Mouse (Mus musculus) spleen, adult 2 months (tissue): ENCODE data around the gene Aire. TPM values are rescaled to one million over a fixed set of nuclear protein-coding genes. Genes with fewer than 3 reads are reported as not detected.
A peak's percentile ranks its signal among the peaks of the same experiment; 100 is the strongest.

Experiments used
- DNase-seq, 2 experiments: peaks; one replicate each; pipeline versions ENCODE4 v3.0.0 to v3.0.0-alpha.2; 2012 to 2021; ENCODE audit warnings: low spot score in 2 of 2, low read depth in 1 of 2
- H3K27ac ChIP-seq: fragments of 200-500 bp; 2 replicates; pipeline ENCODE4 v1.5.1; 2012; ENCODE audit warnings: low read length, inconsistent platforms; ENCODE audit not compliant: insufficient read depth
- H3K27me3 ChIP-seq: fragments of 200-500 bp; 2 replicates; pipeline ENCODE4 v1.6.1; 2012; ENCODE audit warnings: mild to moderate bottlenecking, moderate library complexity, low read length, inconsistent platforms; ENCODE audit not compliant: control insufficient read depth, insufficient read depth
- H3K36me3 ChIP-seq: fragments of 200-500 bp; 2 replicates; pipeline ENCODE4 v1.6.1; 2012; ENCODE audit warnings: mild to moderate bottlenecking, low read length, inconsistent platforms; ENCODE audit not compliant: control insufficient read depth, insufficient read depth
- H3K4me1 ChIP-seq: fragments of 200-500 bp; 2 replicates; pipeline ENCODE4 v1.6.1; 2011; ENCODE audit warnings: inconsistent platforms; ENCODE audit not compliant: control insufficient read depth, insufficient read depth, insufficient read length
- H3K4me3 ChIP-seq: fragments of 200-500 bp; 2 replicates; pipeline ENCODE4 v1.5.1; 2011; ENCODE audit warnings: mild to moderate bottlenecking, inconsistent platforms; ENCODE audit not compliant: insufficient read depth, insufficient read length; ENCODE audit errors: extremely low read depth
- CTCF ChIP-seq: fragments of 200-500 bp; IDR thresholded peaks from 2 replicates; pipeline ENCODE4 v1.5.1; 2011; ENCODE audit warnings: mild to moderate bottlenecking, inconsistent platforms; ENCODE audit not compliant: insufficient read depth, insufficient read length, insufficient replicate concordance; ENCODE audit errors: extremely low read depth
- POLR2A ChIP-seq: fragments of 200-500 bp; IDR thresholded peaks from 2 replicates; pipeline ENCODE4 v1.6.1; 2011; ENCODE audit warnings: low read depth, low read length, inconsistent platforms
- WGBS: fragments of 180-500 bp; shearing (Covaris S2); methylation state at CpG from one replicate; pipeline ENCODE4 v1.1.7; 2018; 5-methylcytosine and 5-hydroxymethylcytosine counted together
- polyA plus RNA-seq: library from polyadenylated mRNA; depleted of rRNA; stranded (reverse); fragments of >200 nt; gene quantifications from 2 replicates; pipeline ENCODE4 v1.2.3, GENCODE M21; 2012; rRNA removed

Gene Aire
- polyA plus RNA-seq, 1 experiment: 4.0 TPM

DNA sequence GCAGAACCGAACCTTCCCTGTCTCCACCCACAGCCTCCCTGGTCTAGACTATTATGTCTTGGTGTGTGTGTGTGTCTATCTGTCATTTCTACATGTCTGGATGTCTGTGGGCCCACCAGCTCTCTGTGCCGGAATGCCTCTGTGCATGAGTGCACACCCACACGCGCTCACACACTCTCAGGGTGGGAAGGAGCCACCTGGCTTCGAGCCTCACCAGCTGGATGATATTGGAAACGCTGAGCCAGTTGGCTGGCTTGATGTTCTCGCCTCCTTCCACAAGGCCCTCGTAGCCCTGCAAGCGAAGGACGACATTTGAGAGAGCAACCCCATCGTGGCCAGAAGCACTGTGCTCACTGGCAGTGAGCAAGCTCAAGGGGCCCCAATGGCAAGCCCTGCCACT is 41.6 kb downstream of the Aire start:
- no peak for DNase-seq
- TF ChIP-seq CTCF (no peak), POLR2A (no peak)
- no peak overlapping the region for H3K4me3 ChIP-seq
- H3K27ac ChIP-seq: no peak overlapping the region
- no peaks in the 10 kb centered on the region for H3K27me3 ChIP-seq
- H3K4me1 ChIP-seq: no peaks in the 10 kb centered on the region
- WGBS: 96% methylated on average over 11 of the region's 11 CpGs
- peaks cover 28% of the 10 kb centered on the region for H3K36me3 ChIP-seq

DNA sequence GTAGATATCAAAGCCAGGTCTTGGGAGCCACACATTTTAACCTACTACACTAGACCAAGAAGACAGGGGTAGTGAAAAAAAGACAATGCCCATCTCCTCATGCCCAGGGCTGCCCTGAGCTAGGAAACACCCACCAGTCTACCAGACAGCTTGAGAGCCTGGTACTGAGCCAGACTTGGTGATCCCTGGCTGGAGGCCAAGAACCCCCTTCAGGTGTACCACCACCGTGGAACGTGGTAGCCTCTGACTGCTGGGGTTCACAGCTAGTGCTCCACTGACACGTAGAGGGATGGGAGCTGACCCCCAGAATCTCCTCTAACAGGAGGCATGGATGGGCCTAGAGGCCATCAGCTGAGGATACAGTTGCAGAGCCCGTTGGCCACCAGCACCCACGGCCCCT is 43.2 kb downstream of the Aire start:
- no peak overlapping the region for H3K27ac ChIP-seq
- peaks cover 29% of the 10 kb centered on the region for H3K36me3 ChIP-seq
- no peak overlapping the region for H3K4me3 ChIP-seq
- 96% methylated on average over 5 of the region's 5 CpGs for WGBS
- H3K27me3 ChIP-seq: no peaks in the 10 kb centered on the region
- H3K4me1 ChIP-seq: no peaks in the 10 kb centered on the region
- no peak for TF ChIP-seq CTCF
- no peak for TF ChIP-seq POLR2A
- DNase-seq: no peak

DNA sequence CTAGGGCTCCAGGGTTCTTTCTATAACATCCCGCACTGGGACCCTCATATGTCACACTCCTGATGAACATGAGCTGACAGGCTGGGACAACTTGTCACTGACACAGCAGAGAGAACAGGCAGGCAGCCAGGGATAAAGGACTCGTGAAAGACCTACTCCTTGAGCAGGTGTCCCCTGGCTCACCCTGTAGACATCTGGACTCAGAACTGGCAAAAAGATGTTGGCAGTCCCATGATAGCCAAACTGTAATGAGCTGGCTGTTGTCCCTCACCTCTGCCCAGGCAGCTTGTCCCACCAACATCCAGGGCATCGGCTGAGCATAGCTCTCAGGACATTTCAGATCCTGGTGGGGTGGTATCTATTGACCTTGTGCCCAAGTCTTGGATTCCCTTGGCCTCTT is 47.8 kb downstream of the Aire start:
- no peak overlapping the region for H3K27ac ChIP-seq
- H3K27me3 ChIP-seq: no peaks in the 10 kb centered on the region
- no peak for DNase-seq
- no peaks in the 10 kb centered on the region for H3K4me1 ChIP-seq
- H3K36me3 ChIP-seq: peaks cover 36% of the 10 kb centered on the region
- 94% methylated on average over 3 of the region's 3 CpGs for WGBS
- TF ChIP-seq POLR2A (no peak), CTCF (no peak)
- no peak overlapping the region for H3K4me3 ChIP-seq

GRCm38 (mm10) chr10:77985775-77986174 is 57.6 kb downstream of the Aire start:
- WGBS: 96% methylated on average over 5 of the region's 5 CpGs

GRCm38 (mm10) chr10:77984660-77985059 is 58.8 kb downstream of the Aire start:
- Histone ChIP-seq H3K36me3 (peaks cover 18% of the 10 kb centered on the region), H3K27ac (no peak overlapping the region), H3K27me3 (no peaks in the 10 kb centered on the region), H3K4me3 (no peak overlapping the region), H3K4me1 (peaks cover 2% of the 10 kb centered on the region; the same call in 1 of the 2 replicates)
- TF ChIP-seq POLR2A: no peak
- peak; percentile 80; the same call in 1 of the 2 replicates for TF ChIP-seq CTCF
- peak; percentile 64 to 66 for DNase-seq
- WGBS: 3% methylated on average over 4 of the region's 4 CpGs

More at GRCm38 (mm10) chr10:77985775-77986174, 57.6 kb downstream of the Aire start:
- TF ChIP-seq POLR2A (no peak), CTCF (no peak)
- Histone ChIP-seq H3K4me3 (no peak overlapping the region), H3K36me3 (peaks cover 26% of the 10 kb centered on the region), H3K27me3 (no peaks in the 10 kb centered on the region), H3K27ac (no peak overlapping the region), H3K4me1 (peaks cover 2% of the 10 kb centered on the region; the same call in 1 of the 2 replicates)
- DNase-seq: no peak

Other genes starting within 250 kb of the Aire start
- gene Gm9639, start 248.5 kb downstream of the Aire start, polyA plus RNA-seq: not detected in 2 replicates
- gene Gm19668, start 244.5 kb downstream of the Aire start, polyA plus RNA-seq: not detected in 2 replicates
- not detected in 2 replicates for gene Gm9507, start 231.8 kb downstream of the Aire start, polyA plus RNA-seq
- gene Gm2696, start 228.9 kb downstream of the Aire start, polyA plus RNA-seq: not detected in 2 replicates
- gene Krtap10-4, start 216.5 kb downstream of the Aire start, polyA plus RNA-seq: not detected in 2 replicates
- gene Krtap10-10, start 207.7 kb downstream of the Aire start, polyA plus RNA-seq: not detected in 2 replicates
- gene Gm36176, start 196.8 kb downstream of the Aire start, polyA plus RNA-seq: not detected in 2 replicates
- not detected in 2 replicates for gene Gm10318, start 190.8 kb downstream of the Aire start, polyA plus RNA-seq
- gene Gm3285, start 181.6 kb downstream of the Aire start, polyA plus RNA-seq: 0.09 TPM in 1 of 2 replicates, not detected in the other
- 0.70 and 1.2 TPM in 2 replicates for gene Lrrc3, start 141.1 kb downstream of the Aire start, polyA plus RNA-seq
- 51.6 and 52.3 TPM in 2 replicates for gene Trpm2, start 73.0 kb downstream of the Aire start, polyA plus RNA-seq
- gene 1810043G02Rik, start 65.1 kb downstream of the Aire start, polyA plus RNA-seq: 21.4 and 30.1 TPM in 2 replicates
- gene Pfkl, start 33.5 kb downstream of the Aire start, polyA plus RNA-seq: 61.1 and 65.8 TPM in 2 replicates
- gene Dnmt3l, start 1.7 kb downstream of the Aire start, polyA plus RNA-seq: 0.08 TPM in 1 of 2 replicates, not detected in the other
- gene Icosl, start 25.7 kb upstream of the Aire start, polyA plus RNA-seq: 78.1 and 82.7 TPM in 2 replicates
- gene D10Jhu81e, start 126.2 kb upstream of the Aire start, polyA plus RNA-seq: 68.7 and 105 TPM in 2 replicates
- gene Pwp2, start 141.5 kb upstream of the Aire start, polyA plus RNA-seq: 11.2 and 11.7 TPM in 2 replicates
- gene Trappc10, start 201.0 kb upstream of the Aire start, polyA plus RNA-seq: 41.8 and 45.9 TPM in 2 replicates